Mouse (Mus musculus): ENCODE results near the gene Dlg5. TPM values are rescaled to one million over a fixed set of nuclear protein-coding genes. Genes with fewer than 3 reads are reported as not detected.

Dlg5 gene
- polyA plus RNA-seq (2017; shearing (Covaris generic)): 0.56 TPM

DNA sequence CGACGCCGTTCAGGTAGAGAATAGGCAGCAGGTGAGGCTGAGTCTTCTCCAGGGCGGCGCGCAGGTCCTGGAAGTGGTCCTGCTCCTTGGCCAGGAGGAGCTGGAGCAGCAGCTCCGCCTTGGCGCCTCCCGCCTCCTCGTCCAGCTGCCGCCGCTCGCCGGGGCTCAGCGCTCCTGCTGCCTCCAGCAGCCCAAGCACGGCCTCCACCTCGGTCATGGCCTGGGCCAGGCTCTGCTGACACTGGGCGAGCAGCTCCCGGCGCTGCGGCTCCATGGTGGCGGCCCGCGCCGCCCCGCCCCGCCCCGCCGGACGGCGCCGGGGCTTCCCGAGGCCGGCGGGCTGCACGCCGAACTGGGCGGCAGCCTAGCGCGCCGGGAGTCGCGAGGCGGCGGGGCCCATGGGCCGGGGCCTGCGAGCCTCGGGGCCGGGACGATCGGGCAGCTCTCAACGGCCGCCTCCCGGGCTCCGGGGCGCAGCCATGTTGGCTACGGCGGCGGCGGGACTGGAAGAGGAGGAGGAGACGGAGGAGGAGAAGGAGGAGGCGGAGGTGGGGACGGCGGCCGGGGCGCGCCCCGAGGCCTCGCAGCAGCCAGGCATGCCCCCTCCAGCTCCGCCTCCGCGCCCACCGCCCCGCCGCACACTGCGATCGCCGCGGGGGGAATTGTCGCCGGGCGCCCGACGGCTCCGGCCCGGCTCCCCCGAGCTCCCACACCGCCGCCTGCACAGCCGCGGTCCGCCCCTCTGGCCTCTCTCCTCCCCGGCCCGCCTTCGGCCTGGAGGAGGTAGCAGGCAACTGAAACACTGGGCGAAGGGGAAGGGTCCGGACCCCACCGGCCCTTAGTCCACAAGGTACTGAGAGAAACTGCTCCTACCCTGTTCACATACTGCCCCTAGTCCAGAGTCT lies at the start of gene Dlg5:
Gene Dlg5 (minus strand): TSS at position 744 of the 905 bp plus-strand sequence.

DNA sequence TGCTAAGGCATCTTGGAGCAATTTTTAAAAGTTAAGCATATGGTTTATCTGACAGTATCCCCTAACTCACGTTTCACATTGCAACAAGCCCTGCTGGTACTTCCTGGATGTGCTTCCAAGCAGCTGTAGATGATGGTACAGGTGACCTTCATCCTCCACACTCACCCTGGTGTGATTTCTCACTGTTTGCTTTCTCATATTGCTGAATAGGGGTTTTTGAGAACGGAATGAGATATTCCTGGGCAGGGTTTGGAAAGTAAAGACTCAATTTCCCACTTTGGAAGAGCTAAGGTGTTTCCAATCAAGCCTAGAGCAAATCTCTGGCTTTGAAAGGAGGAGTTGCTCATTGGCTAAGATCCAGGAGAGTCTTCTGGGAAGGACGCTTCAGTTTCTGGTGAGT lies 47.2 kb upstream of the Dlg5 start, which contains the start of gene E330034G19Rik:
Gene E330034G19Rik (plus strand): TSS at position 301 of the 400 bp plus-strand sequence.

Other genes with a start within 250 kb of the Dlg5 start
- gene Kcnma1, start 231.4 kb downstream of the Dlg5 start, polyA plus RNA-seq (2017; shearing (Covaris generic)): not detected
- not detected for gene E330034G19Rik, start 47.3 kb upstream of the Dlg5 start, polyA plus RNA-seq (2017; shearing (Covaris generic))
- gene Polr3a, start 241.1 kb upstream of the Dlg5 start, polyA plus RNA-seq (2017; shearing (Covaris generic)): 35.8 TPM
- 1,120 TPM for gene Rps24, start 241.2 kb upstream of the Dlg5 start, polyA plus RNA-seq (2017; shearing (Covaris generic))